Mouse (Mus musculus) brain, embryonic 14.5 days (tissue): ENCODE measurements around the gene Hoxc10.

Experiments
- CTCF ChIP-seq: fragments of 200-500 bp; IDR thresholded peaks from 2 replicates; pipeline ENCODE4 v1.5.1; 2012; ENCODE audit warnings: inconsistent platforms, mild to moderate bottlenecking, moderate library complexity, borderline replicate concordance; ENCODE audit not compliant: insufficient read depth, insufficient read length; ENCODE audit errors: extremely low read depth
- POLR2A ChIP-seq: fragments of 200-500 bp; IDR thresholded peaks from 2 replicates; pipeline ENCODE4 v1.6.1; 2012; ENCODE audit warnings: mild to moderate bottlenecking, inconsistent platforms, borderline replicate concordance; ENCODE audit not compliant: poor library complexity, insufficient read depth, insufficient read length, severe bottlenecking; ENCODE audit errors: extremely low read depth

DNA sequence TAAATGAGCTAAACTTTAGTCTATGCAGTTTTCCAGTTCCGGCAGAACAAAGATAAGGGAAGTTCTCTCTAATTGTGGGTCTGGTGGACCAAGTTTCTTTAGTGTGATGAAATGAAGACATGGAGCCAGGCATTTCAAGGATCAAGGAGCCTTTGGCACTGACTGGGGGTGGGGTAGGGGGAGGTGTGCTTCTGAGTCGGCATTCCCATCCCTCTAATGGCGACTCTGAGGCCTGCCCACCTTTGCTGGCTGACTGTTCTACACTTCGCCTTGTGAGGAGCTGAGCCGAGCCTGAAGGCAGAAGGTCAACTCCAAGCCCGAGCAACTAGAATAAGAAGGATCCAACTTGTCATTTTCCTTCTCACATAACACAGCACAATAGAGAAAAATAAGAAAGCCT lies 4.9 kb upstream of the Hoxc10 start:
- no peak for TF ChIP-seq POLR2A
- TF ChIP-seq CTCF: no peak
